Mouse (Mus musculus): ENCODE results near the gene Lrch1. TPM values are rescaled to one million over a fixed set of nuclear protein-coding genes. Genes with fewer than 3 reads are reported as not detected.

Lrch1 gene
- total RNA-seq, 2 experiments from 2014 or later = 20.7 to 25.4 TPM

GRCm38 (mm10) chr14:74904442-74904841, 43.2 kb downstream of the Lrch1 start:
- intact Hi-C loops (cut with DNase I) = no loop called here
- no peak for DNase-seq (ENCODE audit: low spot score in 2 of 2)

- DNase-seq (ENCODE audit: low spot score in 2 of 2) = no peak
- intact Hi-C loops (cut with DNase I) = no loop called here
Measured at GRCm38 (mm10) chr14:74903047-74903446, 44.6 kb downstream of the Lrch1 start.

DNA sequence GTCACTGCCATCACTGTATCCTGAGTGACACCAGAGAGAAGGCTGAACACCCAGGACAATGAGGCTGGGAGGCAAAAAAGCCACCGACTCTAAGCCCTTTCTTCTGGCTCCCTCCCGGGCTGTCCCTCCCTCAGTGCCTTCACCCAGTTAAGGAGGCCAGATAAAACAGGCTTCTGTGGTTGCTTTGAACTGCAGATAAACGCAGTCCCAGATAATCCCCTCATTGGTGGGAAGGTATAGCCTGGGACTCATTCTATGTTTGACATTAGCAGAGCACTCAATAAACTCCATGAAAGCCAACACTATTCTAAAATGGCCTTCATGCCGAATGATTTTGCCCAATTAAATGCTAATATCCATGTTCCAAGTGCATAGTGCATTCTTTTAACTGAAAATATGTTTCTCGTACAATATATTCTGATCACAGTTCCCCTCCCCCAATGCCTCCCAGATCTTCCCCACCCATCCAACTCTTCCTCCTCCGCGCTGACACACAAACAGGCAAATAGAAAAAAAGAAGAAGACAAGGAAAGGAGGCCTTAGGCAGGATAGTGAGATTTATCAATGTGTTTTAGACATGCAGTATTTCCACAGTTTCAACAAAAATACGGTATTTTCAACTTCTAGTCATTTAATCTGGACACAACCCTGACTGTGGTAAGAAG, 46.8 kb downstream of the Lrch1 start:
- DNase-seq (ENCODE audit: low spot score in 2 of 2) = no peak

DNA sequence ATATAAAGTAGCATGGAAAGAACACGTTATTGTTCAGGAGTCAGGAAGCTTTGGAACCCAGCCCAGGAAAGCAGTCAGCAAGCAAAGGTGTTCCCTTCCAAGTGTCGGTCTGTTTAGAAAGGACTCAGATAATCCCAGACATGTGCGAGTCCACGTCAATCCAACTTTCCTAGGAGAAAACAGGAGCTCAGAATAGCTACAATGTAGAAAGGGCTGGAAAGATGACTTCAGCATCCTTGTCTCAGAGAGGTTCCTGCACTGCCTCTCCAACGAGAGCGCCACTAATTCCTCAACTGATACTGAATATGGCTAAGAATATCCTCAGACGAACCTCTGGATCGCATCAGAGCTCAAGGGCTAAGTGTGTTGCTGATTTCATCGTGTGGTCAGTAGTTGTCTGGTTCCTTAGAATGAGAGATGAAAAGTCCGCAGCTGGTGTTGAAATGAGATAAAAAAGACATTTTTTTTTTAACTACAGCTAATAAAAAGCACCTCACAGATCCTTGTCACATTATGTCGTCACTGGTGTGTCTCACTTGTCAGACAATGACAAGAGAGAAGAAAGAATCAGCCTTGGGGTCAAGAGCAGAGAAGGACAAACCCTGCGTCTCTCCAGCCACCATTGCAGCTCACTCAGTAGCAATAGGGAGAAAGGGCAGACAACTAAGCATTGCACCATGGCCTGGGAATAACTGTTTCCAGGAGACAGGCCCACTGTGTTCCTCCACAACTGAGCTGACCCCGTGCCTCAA, 47.5 kb downstream of the Lrch1 start:
- intact Hi-C loops (cut with DNase I) = no loop called here
- DNase-seq (ENCODE audit: low spot score in 2 of 2) = no peak

More for the DNA sequence above, 46.8 kb downstream of the Lrch1 start:
- intact Hi-C loops (cut with DNase I) = no loop called here

DNA sequence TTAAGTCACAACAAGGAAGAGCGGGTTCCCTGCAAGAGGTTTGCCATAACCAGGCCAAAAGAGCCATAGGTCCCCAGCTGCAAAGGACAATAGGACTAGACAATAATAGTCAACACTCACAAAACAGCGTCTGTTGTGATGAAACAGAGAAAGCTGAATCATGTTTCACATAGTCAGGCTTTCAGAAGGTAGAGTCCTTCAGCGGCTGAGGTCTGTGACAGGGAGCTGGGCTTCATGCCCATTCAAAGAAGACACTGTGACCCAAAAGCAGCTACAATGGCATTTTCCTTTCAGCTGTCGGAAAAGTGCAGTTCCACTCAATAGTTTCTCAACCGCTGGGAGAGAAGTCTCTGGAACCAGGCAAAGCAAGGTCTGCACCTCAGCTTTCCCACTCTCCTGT, 48.7 kb downstream of the Lrch1 start:
- intact Hi-C loops (cut with DNase I) = no loop called here
- DNase-seq (ENCODE audit: low spot score in 2 of 2) = no peak

GRCm38 (mm10) chr14:74893693-74894092, 54.0 kb downstream of the Lrch1 start:
- intact Hi-C loops (cut with DNase I) = no loop called here
- no peak for DNase-seq (ENCODE audit: low spot score in 2 of 2)

DNA sequence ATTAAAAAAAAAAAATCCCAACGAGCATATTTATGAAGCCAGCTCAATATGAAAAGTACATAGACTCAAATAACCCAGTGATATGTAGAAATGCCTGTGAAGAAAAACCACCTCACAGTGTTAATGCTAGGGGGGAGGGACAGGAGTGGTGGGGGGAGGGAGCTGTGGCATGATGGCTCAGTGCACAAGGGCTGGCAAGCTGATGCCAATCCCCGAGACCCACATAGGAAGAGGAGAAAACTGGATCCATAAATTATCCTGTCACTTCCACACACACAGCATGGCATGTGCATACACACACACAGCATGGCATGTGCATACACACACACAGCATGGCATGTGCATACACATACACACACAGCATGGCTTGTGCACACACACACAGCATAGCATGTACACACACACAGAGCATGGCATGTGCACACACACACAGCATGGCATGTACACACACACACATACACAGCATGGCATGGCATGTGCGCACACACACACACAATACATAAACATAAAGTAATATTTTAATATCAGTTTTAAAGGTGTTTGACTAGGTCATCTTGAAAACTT, 54.5 kb downstream of the Lrch1 start:
- intact Hi-C loops (cut with DNase I) = no loop called here
- no peak for DNase-seq (ENCODE audit: low spot score in 2 of 2)

DNA sequence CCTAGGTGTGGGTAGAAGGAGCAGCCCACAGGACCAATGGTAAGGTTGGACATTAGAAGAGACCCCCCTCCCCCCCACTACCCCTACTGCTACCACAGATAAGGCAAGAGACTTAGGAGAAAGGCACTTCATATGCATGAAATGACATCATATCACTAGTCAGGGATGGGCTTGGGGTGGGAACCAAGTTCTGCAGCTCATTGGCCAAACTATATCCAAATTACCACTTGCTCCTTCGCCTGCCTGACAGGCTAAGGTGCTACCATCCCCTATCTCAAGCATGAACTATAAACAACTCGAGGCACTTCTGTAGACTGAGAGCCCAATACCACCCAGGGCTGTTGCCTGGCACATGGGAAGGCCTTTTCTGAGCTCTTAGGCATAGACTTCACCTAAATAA, 58.4 kb downstream of the Lrch1 start:
- DNase-seq (ENCODE audit: low spot score in 2 of 2) = no peak
- intact Hi-C loops (cut with DNase I) = no loop called here

GRCm38 (mm10) chr14:74888103-74888502, 59.6 kb downstream of the Lrch1 start:
- DNase-seq (ENCODE audit: low spot score in 2 of 2) = no peak
- intact Hi-C loops (cut with DNase I) = no loop called here

DNA sequence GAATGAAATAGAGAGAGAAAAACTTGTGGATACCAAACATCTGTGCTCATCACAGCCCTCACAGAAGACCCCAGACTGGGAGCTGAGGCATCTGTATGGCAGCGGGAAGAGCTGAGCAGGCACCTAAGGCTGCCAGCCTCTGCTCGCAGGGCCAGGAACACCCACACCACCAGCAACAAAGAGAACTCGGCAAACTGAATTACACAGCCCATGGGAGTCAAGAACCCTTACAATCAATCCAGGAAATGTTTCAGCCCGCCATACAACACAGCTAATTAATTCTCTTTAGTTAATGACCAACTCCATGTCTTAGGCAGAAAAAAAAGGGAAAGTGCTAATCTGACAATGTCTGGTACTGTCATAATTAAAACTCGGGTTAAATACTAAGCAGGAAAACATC, 61.2 kb downstream of the Lrch1 start:
- no peak for DNase-seq (ENCODE audit: low spot score in 2 of 2)
- intact Hi-C loops (cut with DNase I) = no loop called here

DNA sequence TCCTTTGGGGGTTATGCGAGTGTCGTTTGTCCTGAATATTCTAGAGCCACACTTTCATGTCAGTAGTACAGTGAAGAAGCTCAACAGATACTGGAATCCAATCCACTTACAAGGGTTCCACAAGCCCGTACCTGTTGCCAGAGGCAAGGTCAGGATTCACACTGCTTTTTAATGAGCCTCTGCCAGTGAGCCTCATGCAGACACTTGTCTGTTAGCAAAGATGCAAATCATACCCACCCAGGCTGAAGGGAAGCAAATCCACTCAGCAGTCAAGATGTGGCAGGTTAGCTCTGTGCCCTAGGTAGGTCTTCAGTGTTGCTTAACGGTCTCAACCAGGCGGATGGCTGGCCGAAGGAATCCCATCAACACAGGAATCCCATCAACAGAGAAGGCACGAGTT, 62.8 kb downstream of the Lrch1 start:
- intact Hi-C loops (cut with DNase I) = no loop called here
- DNase-seq (ENCODE audit: low spot score in 2 of 2) = no peak

DNA sequence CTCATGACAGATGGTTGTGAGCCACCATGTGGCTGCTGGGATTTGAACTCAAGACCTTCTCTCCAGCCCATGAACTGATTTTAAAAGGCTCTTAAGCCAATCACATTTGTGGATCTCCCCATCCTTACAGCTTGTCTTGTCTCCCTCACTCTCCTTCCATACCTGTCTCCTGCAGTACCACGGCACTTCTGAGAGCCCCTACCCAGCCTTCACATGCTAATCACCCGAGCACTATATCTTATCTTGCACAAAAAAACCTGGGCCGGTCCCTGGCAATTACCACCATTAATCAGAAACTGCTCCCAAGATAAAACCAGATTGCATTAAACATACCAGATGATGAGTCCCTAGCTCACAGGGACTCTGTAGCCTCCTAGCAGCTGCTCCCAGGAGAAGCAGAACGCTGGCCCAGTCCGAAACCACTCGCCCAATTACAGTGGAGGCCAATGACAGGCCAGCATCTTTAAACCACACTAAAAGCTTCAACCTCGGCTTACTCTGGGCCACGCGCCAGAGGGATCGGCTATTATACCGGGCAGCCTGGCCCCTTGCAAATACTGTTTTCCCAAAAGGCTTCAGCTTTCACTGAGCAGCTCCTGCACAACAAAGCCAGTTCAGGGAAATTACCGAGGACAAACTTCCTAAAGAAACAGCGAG, 63.5 kb downstream of the Lrch1 start:
- peak; percentile 61 to 68 for DNase-seq (ENCODE audit: low spot score in 2 of 2)
- intact Hi-C loops (cut with DNase I) = no loop called here

DNA sequence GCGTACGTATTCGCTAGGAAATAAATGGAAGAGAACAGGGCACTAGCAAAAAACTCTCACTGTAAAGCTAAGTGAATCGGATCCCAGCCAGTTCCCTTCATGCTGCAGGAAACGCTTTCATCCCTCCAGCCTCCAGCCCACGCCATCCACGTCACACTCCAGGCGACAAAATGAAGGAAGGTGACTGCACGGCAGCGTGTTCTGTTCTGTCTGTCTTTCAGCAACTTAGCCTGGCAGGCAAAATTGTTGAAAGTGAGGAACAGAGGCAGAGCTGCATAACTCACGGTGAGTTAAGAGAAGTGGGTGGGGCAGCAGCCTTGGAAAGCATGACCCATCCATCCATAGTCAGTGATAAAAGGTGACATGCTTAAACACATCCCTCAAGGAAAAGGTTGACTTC, 64.5 kb downstream of the Lrch1 start:
- DNase-seq (ENCODE audit: low spot score in 2 of 2) = peak; percentile 64 to 66
- intact Hi-C loops (cut with DNase I) = no loop called here

DNA sequence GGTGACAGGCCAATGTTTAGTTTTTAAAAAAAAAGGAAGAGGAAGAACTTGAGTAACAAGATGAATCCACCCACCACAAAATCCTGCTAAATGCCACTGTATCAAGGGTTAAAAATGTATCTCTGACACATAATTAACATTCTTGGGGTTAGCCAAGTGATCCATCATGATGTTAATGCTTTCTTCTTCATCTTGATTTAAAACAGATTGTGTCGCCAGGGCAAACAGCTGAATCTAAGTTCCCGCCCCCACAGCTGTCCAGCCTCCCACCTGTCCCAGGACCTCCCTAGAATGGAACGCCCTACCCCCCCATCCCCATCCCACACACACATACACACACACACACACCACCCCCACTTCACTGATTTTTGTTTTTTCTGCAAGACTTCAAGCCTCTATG, 64.9 kb downstream of the Lrch1 start:
- DNase-seq (ENCODE audit: low spot score in 2 of 2) = no peak
- intact Hi-C loops (cut with DNase I) = no loop called here

GRCm38 (mm10) chr14:74880868-74881267, 66.8 kb downstream of the Lrch1 start:
- no peak for DNase-seq (ENCODE audit: low spot score in 2 of 2)
- intact Hi-C loops (cut with DNase I) = no loop called here

DNA sequence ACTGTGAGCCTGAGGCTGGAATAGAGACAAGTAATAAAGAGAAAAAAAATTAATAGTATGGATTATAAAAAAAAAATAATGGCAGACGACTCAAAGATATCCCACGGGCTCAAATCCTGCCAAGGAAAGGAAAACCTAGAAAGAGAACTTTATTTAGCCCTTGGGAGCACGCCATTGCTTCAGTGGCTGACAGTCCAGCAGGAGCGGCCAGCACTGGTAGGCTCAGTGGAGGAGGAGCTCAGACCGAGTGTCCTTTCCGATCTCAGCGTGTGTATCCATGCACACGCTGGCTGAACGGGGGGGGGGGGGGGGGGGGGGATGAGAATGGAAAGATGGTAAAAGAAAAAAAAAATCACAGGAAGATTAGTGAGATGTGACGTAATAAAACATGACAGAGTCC, 68.2 kb downstream of the Lrch1 start:
- DNase-seq (ENCODE audit: low spot score in 2 of 2) = no peak
- intact Hi-C loops (cut with DNase I) = no loop called here

DNA sequence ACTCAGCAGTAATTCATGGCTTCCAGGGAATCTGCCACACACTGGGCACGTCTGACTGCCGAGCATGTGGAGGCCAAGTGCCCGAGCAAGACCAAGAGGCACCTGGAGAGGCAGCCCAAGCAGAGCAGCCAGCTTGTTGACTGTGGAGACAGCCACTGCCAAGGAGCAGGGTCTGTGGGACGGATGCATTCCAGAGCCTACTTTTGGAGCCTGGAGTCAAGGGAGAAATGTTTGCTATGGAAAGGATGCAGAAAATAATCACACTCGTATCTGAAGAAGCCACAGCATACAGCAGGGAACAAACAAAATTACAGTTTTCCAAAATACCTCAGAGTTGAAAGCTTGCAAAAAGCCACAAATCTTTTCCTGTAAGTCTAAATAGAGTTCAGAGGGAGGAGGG, 70.4 kb downstream of the Lrch1 start:
- no peak for DNase-seq (ENCODE audit: low spot score in 2 of 2)
- intact Hi-C loops (cut with DNase I) = no loop called here

GRCm38 (mm10) chr14:74871220-74871619, 76.5 kb downstream of the Lrch1 start:
- intact Hi-C loops (cut with DNase I) = no loop called here
- DNase-seq (ENCODE audit: low spot score in 2 of 2) = no peak

- no peak for DNase-seq (ENCODE audit: low spot score in 2 of 2)
- intact Hi-C loops (cut with DNase I) = no loop called here
Measured at GRCm38 (mm10) chr14:74868902-74869230, 78.8 kb downstream of the Lrch1 start.

DNA sequence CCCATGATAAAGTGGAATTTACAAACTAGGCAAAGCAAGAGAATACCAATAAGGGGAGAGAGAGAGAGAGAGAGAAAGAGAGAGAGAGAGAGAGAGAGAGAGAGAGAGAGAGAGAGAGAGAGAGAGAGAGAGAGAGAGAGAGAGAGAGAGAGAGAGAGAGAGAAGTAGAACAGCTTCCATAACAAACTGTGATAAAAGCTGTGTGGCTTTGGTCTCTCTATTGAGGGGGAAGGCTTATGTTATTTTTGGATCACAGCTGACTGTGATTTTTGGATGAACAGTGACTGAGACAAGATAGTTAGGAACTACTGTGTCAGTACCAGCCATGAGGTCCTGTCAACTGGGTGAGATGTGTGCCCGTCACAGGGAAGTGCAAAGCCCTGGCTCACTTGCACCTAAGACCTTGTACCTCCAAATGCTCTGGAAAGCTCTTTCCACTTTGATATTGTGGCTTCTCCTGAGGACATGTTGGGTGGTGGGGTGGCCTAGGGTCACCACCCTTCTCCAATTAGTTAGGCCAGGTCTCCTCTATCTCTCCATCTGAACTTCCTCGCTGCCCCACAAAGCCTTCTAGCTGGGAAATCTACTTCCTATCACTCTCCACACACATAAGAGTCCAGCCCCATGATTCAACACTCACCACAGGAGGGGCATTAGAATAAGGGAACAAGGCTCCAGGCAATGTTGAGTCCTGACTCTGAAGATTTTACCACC, 79.3 kb downstream of the Lrch1 start:
- intact Hi-C loops (cut with DNase I) = no loop called here
- DNase-seq (ENCODE audit: low spot score in 2 of 2) = no peak

All from left cerebral cortex, postnatal 14 days (tissue).